Mouse (Mus musculus) embryonic facial prominence, embryonic 11.5 days (tissue): ENCODE data around the gene Pja2. TPM values are rescaled to one million over a fixed set of nuclear protein-coding genes. Genes with fewer than 3 reads are reported as not detected.

Experiments used
- ATAC-seq: fragments of 200-750 bp; cut with Nextera tagmentation; replicated peaks from 2 replicates; pipeline ENCODE4 v1.8.0; 2017; ENCODE audit warnings: low read depth; ENCODE audit not compliant: insufficient number of reproducible peaks, low FRiP score, low TSS enrichment
- DNase-seq: peaks from one replicate; pipeline ENCODE4 v3.0.0-alpha.2; 2015; ENCODE audit warnings: low spot score
- H3K27ac ChIP-seq: fragments of 300-500 bp; sonication (generic); replicated peaks from 2 replicates; pipeline ENCODE4 v1.5.1; 2014; ENCODE audit warnings: mild to moderate bottlenecking, low read depth, low read length, control low read depth
- H3K27me3 ChIP-seq: fragments of 300-500 bp; sonication (generic); 2 replicates; pipeline ENCODE4 v1.6.1; 2014; ENCODE audit warnings: mild to moderate bottlenecking, low read length, moderate library complexity, mixed read lengths; ENCODE audit not compliant: control insufficient read depth, insufficient read depth
- H3K36me3 ChIP-seq: fragments of 300-500 bp; sonication (generic); replicated peaks from 2 replicates; pipeline ENCODE4 v1.6.1; 2014; ENCODE audit warnings: low read depth, mild to moderate bottlenecking, low read length, moderate library complexity, mixed read lengths; ENCODE audit not compliant: control insufficient read depth, insufficient read depth
- H3K4me1 ChIP-seq: fragments of 300-500 bp; sonication (generic); 2 replicates; pipeline ENCODE4 v1.6.1; 2014; ENCODE audit warnings: low read length, mixed read lengths; ENCODE audit not compliant: control insufficient read depth, insufficient read depth
- H3K4me2 ChIP-seq: fragments of 300-500 bp; sonication (generic); 2 replicates; pipeline ENCODE4 v1.6.1; 2014; ENCODE audit warnings: low read depth, mild to moderate bottlenecking, control low read depth, low read length, moderate library complexity
- H3K4me3 ChIP-seq: fragments of 300-500 bp; sonication (generic); 2 replicates; pipeline ENCODE4 v1.5.1; 2014; ENCODE audit warnings: low read depth, low read length, control low read depth
- H3K9ac ChIP-seq: fragments of 300-500 bp; sonication (generic); replicated peaks from 2 replicates; pipeline ENCODE4 v1.6.1; 2014; ENCODE audit warnings: mild to moderate bottlenecking, control low read depth, low read length
- H3K9me3 ChIP-seq: fragments of 300-500 bp; sonication (generic); replicated peaks from 2 replicates; pipeline ENCODE4 v1.6.1; 2016; ENCODE audit warnings: mild to moderate bottlenecking, low read length, inconsistent platforms, mixed read lengths; ENCODE audit not compliant: control insufficient read depth
- WGBS: fragments of 180-500 bp; shearing (Covaris S2); extraction: QIAGEN DNeasy Blood & Tissue Kit; methylation state at CpG from one replicate; pipeline ENCODE4 v1.1.7; 2014; 5-methylcytosine and 5-hydroxymethylcytosine counted together
- polyA plus RNA-seq: library from polyadenylated mRNA; unstranded; fragments of >200 nt; fragmentation: Nextera tagmentation; extraction: Ambion mirVana; gene quantifications from 2 replicates; pipeline ENCODE4 v1.2.1, GENCODE M21; 2014

Gene Pja2
- polyA plus RNA-seq, 1 experiment from 2014 or later = 75.8 TPM

GRCm38 (mm10) chr17:64277649-64278212 is 54.0 kb downstream of the Pja2 start:
- Histone ChIP-seq H3K4me1 (no peaks in the 10 kb centered on the region), H3K36me3 (no peaks in the 10 kb centered on the region; the same call in 1 of the 2 replicates), H3K4me3 (no peak overlapping the region), H3K27me3 (no peaks in the 10 kb centered on the region), H3K9ac (no peak overlapping the region), H3K9me3 (no peaks in the 10 kb centered on the region), H3K4me2 (no peak overlapping the region), H3K27ac (no peak overlapping the region)
- ATAC-seq (0 out of 2 replicates have a peak, but pooled peaks have one; percentile 23), DNase-seq (no peak)
- WGBS = 71% methylated on average over 9 of the region's 9 CpGs

- no peak overlapping the region for H3K9ac ChIP-seq
- no peak overlapping the region for H3K4me2 ChIP-seq
- H3K4me1 ChIP-seq = no peaks in the 10 kb centered on the region
- no peak overlapping the region for H3K4me3 ChIP-seq
- no peak overlapping the region for H3K27ac ChIP-seq
- 80% methylated on average over 5 of the region's 5 CpGs for WGBS
- no peaks in the 10 kb centered on the region for H3K9me3 ChIP-seq
- no peak for DNase-seq
- no peak for ATAC-seq
- H3K36me3 ChIP-seq = no peaks in the 10 kb centered on the region; the same call in 1 of the 2 replicates
- no peaks in the 10 kb centered on the region for H3K27me3 ChIP-seq
Observed at GRCm38 (mm10) chr17:64276666-64277065, 55.0 kb downstream of the Pja2 start.

GRCm38 (mm10) chr17:64275188-64275587 is 56.5 kb downstream of the Pja2 start:
- Histone ChIP-seq H3K36me3 (no peaks in the 10 kb centered on the region; the same call in 1 of the 2 replicates), H3K9me3 (no peaks in the 10 kb centered on the region), H3K4me2 (no peak overlapping the region), H3K27me3 (no peaks in the 10 kb centered on the region), H3K27ac (no peak overlapping the region), H3K4me3 (no peak overlapping the region), H3K9ac (no peak overlapping the region), H3K4me1 (no peaks in the 10 kb centered on the region)
- DNase-seq (no peak), ATAC-seq (no peak)
- 78% methylated on average over 4 of the region's 4 CpGs for WGBS

- Histone ChIP-seq H3K4me1 (no peaks in the 10 kb centered on the region), H3K9ac (no peak overlapping the region), H3K36me3 (no peaks in the 10 kb centered on the region; the same call in 1 of the 2 replicates), H3K27ac (no peak overlapping the region), H3K4me2 (no peak overlapping the region), H3K27me3 (no peaks in the 10 kb centered on the region), H3K9me3 (no peaks in the 10 kb centered on the region), H3K4me3 (no peak overlapping the region)
- 96% methylated on average over 10 of the region's 10 CpGs for WGBS
- DNase-seq (no peak), ATAC-seq (no peak)
Observed at GRCm38 (mm10) chr17:64274341-64275105, 57.2 kb downstream of the Pja2 start.

GRCm38 (mm10) chr17:64260571-64260970 is 71.1 kb downstream of the Pja2 start:
- DNase-seq (no peak), ATAC-seq (no peak)
- Histone ChIP-seq H3K9me3 (no peaks in the 10 kb centered on the region), H3K4me2 (no peak overlapping the region), H3K27me3 (no peaks in the 10 kb centered on the region), H3K9ac (no peak overlapping the region), H3K4me3 (no peak overlapping the region), H3K27ac (no peak overlapping the region), H3K36me3 (no peaks in the 10 kb centered on the region), H3K4me1 (no peaks in the 10 kb centered on the region)
- 84% methylated on average over 1 of the region's 1 CpGs for WGBS

GRCm38 (mm10) chr17:64248246-64248645 is 83.5 kb downstream of the Pja2 start:
- Histone ChIP-seq H3K4me1 (no peaks in the 10 kb centered on the region), H3K27ac (no peak overlapping the region), H3K4me3 (no peak overlapping the region), H3K4me2 (no peak overlapping the region), H3K9ac (no peak overlapping the region), H3K9me3 (no peaks in the 10 kb centered on the region), H3K36me3 (no peaks in the 10 kb centered on the region), H3K27me3 (no peaks in the 10 kb centered on the region)
- no peak for ATAC-seq
- no peak for DNase-seq
- 54% methylated on average over 3 of the region's 3 CpGs for WGBS

- no peaks in the 10 kb centered on the region for H3K9me3 ChIP-seq
- no peak for DNase-seq
- H3K4me2 ChIP-seq = no peak overlapping the region
- no peak for ATAC-seq
- no peaks in the 10 kb centered on the region for H3K4me1 ChIP-seq
- H3K9ac ChIP-seq = no peak overlapping the region
- H3K27me3 ChIP-seq = no peaks in the 10 kb centered on the region
- H3K27ac ChIP-seq = no peak overlapping the region
- no peaks in the 10 kb centered on the region for H3K36me3 ChIP-seq
- no peak overlapping the region for H3K4me3 ChIP-seq
- WGBS = 60% methylated on average over 12 of the region's 12 CpGs
Observed at GRCm38 (mm10) chr17:64242898-64243297, 88.8 kb downstream of the Pja2 start.

- DNase-seq (peak; percentile 14), ATAC-seq (no peak)
- WGBS = 40% methylated on average over 9 of the region's 9 CpGs
- H3K27ac ChIP-seq = no peak overlapping the region
- H3K4me3 ChIP-seq = no peak overlapping the region
- no peak overlapping the region for H3K4me2 ChIP-seq
- H3K27me3 ChIP-seq = no peaks in the 10 kb centered on the region
- H3K4me1 ChIP-seq = no peaks in the 10 kb centered on the region
- no peaks in the 10 kb centered on the region for H3K36me3 ChIP-seq
- H3K9ac ChIP-seq = no peak overlapping the region
- H3K9me3 ChIP-seq = no peaks in the 10 kb centered on the region
Observed at GRCm38 (mm10) chr17:64242310-64242859, 89.3 kb downstream of the Pja2 start.
